Mouse (Mus musculus): ENCODE measurements around the gene Smarca2. TPM values are rescaled to one million over a fixed set of nuclear protein-coding genes. Genes with fewer than 3 reads are reported as not detected.

Smarca2 gene
- polyA plus RNA-seq, 1 experiment = 8.1 TPM

- DNase-seq (ENCODE audit: low read depth, low spot score) = no peak
- 94% methylated on average over 6 of the region's 6 CpGs for WGBS
These were observed 163.1 kb downstream of the Smarca2 start for GRCm38 (mm10) chr19:26767941-26768340.

GRCm38 (mm10) chr19:26768846-26769245 lies 164.0 kb downstream of the Smarca2 start:
- 93% methylated on average over 5 of the region's 5 CpGs for WGBS
- no peak for DNase-seq (ENCODE audit: low read depth, low spot score)

GRCm38 (mm10) chr19:26769609-26770500 lies 165.0 kb downstream of the Smarca2 start:
- DNase-seq (ENCODE audit: low read depth, low spot score) = no peak
- 83% methylated on average over 16 of the region's 16 CpGs for WGBS

GRCm38 (mm10) chr19:26770592-26770991 lies 165.7 kb downstream of the Smarca2 start:
- WGBS = 89% methylated on average over 6 of the region's 6 CpGs

GRCm38 (mm10) chr19:26772051-26772583 lies 167.3 kb downstream of the Smarca2 start:
- 94% methylated on average over 11 of the region's 11 CpGs for WGBS
- DNase-seq (ENCODE audit: low read depth, low spot score) = no peak

More at GRCm38 (mm10) chr19:26770592-26770991, 165.7 kb downstream of the Smarca2 start:
- no peak for DNase-seq (ENCODE audit: low read depth, low spot score)

GRCm38 (mm10) chr19:26776066-26777025 lies 171.5 kb downstream of the Smarca2 start:
- DNase-seq (ENCODE audit: low read depth, low spot score) = no peak
- WGBS = 87% methylated on average over 27 of the region's 27 CpGs

GRCm38 (mm10) chr19:26778199-26778598 lies 173.3 kb downstream of the Smarca2 start:
- 45% methylated on average over 5 of the region's 5 CpGs for WGBS
- DNase-seq (ENCODE audit: low read depth, low spot score) = peak; percentile 3

- 92% methylated on average over 2 of the region's 2 CpGs for WGBS
- no peak for DNase-seq (ENCODE audit: low read depth, low spot score)
These were observed 176.4 kb downstream of the Smarca2 start for GRCm38 (mm10) chr19:26781209-26781608.

GRCm38 (mm10) chr19:26788446-26788845 lies 183.6 kb downstream of the Smarca2 start:
- DNase-seq (ENCODE audit: low read depth, low spot score) = no peak
- 67% methylated on average over 5 of the region's 5 CpGs for WGBS

GRCm38 (mm10) chr19:26790386-26791346 lies 185.8 kb downstream of the Smarca2 start:
- 92% methylated on average over 5 of the region's 5 CpGs for WGBS
- no peak for DNase-seq (ENCODE audit: low read depth, low spot score)

GRCm38 (mm10) chr19:26794315-26794714 lies 189.5 kb downstream of the Smarca2 start:
- no peak for DNase-seq (ENCODE audit: low read depth, low spot score)
- 51% methylated on average over 2 of the region's 3 CpGs for WGBS

- DNase-seq (ENCODE audit: low read depth, low spot score) = no peak
- WGBS = 69% methylated on average over 4 of the region's 4 CpGs
These were observed 191.2 kb downstream of the Smarca2 start for GRCm38 (mm10) chr19:26796006-26796405.

GRCm38 (mm10) chr19:26804401-26804800 lies 199.6 kb downstream of the Smarca2 start:
- no peak for DNase-seq (ENCODE audit: low read depth, low spot score)
- WGBS = 50% methylated on average over 4 of the region's 4 CpGs

- no peak for DNase-seq (ENCODE audit: low read depth, low spot score)
- 45% methylated on average over 4 of the region's 4 CpGs for WGBS
These were observed 209.8 kb downstream of the Smarca2 start for GRCm38 (mm10) chr19:26814629-26815028.

GRCm38 (mm10) chr19:26817901-26818300 lies 213.1 kb downstream of the Smarca2 start:
- 91% methylated on average over 4 of the region's 4 CpGs for WGBS
- DNase-seq (ENCODE audit: low read depth, low spot score) = no peak

All from large intestine, adult 2 months (tissue).